Mouse (Mus musculus) urinary bladder, adult 18-20 months (tissue): ENCODE measurements around the gene Shc1.
"Not testable (repeated sequence)": the region's sequence is repeated elsewhere in the genome, so short reads cannot be mapped to it uniquely, and the experiment has no call there.

Experiments
- DNase-seq, 2 experiments: peaks; one replicate each; pipeline ENCODE4 v3.0.0; 2022; ENCODE audit warnings: low spot score in 2 of 2, mixed read lengths in 2 of 2

Gene Shc1

GRCm38 (mm10) chr3:89418861-89419250, 613 bp downstream of the Shc1 start:
- peak; percentile 62 to 69 for DNase-seq

GRCm38 (mm10) chr3:89419571-89419970, 1.3 kb downstream of the Shc1 start:
- peak in 1 of 2 experiments; percentile 60 for DNase-seq

- no peak for DNase-seq
These were observed 1.7 kb downstream of the Shc1 start for GRCm38 (mm10) chr3:89419981-89420380.

GRCm38 (mm10) chr3:89420421-89420820, 2.2 kb downstream of the Shc1 start:
- no peak for DNase-seq

GRCm38 (mm10) chr3:89421002-89421774, 2.9 kb downstream of the Shc1 start:
- peak in 1 of 2 experiments; percentile 85 for DNase-seq

- DNase-seq, result no peak
These were observed 3.7 kb downstream of the Shc1 start for GRCm38 (mm10) chr3:89421810-89422473.

- no peak for DNase-seq
These were observed 4.4 kb downstream of the Shc1 start for GRCm38 (mm10) chr3:89422556-89423205.

- no peak for DNase-seq
These were observed 6.3 kb downstream of the Shc1 start for GRCm38 (mm10) chr3:89424416-89425140.

- no peak for DNase-seq
These were observed 6.9 kb downstream of the Shc1 start for GRCm38 (mm10) chr3:89425141-89425525.

- no peak for DNase-seq
These were observed 7.6 kb downstream of the Shc1 start for GRCm38 (mm10) chr3:89425876-89426275.

- DNase-seq, result not testable (repeated sequence)
These were observed 10.8 kb downstream of the Shc1 start for GRCm38 (mm10) chr3:89429021-89429420.

- DNase-seq, result peak; percentile 89 to 95
These were observed 12.2 kb downstream of the Shc1 start, which contains the start of gene Pygo2 for GRCm38 (mm10) chr3:89430171-89431159. TSS of gene Pygo2 (plus strand) at chr3:89430214.

- DNase-seq, result no peak
These were observed 14.4 kb downstream of the Shc1 start for GRCm38 (mm10) chr3:89432606-89433005.

GRCm38 (mm10) chr3:89434532-89434931, 16.3 kb downstream of the Shc1 start:
- DNase-seq, result no peak

- DNase-seq, result no peak
These were observed 16.8 kb downstream of the Shc1 start for GRCm38 (mm10) chr3:89435041-89435440.

- peak; percentile 53 to 62 for DNase-seq
These were observed 18.2 kb downstream of the Shc1 start, which contains the start of gene Pbxip1 for GRCm38 (mm10) chr3:89436176-89437113. TSS of gene Pbxip1 (plus strand) at chr3:89436706.

- DNase-seq, result no peak
These were observed 19.0 kb downstream of the Shc1 start for GRCm38 (mm10) chr3:89437269-89437668.

GRCm38 (mm10) chr3:89440691-89441090, 22.4 kb downstream of the Shc1 start:
- DNase-seq, result no peak
